Mouse (Mus musculus) midbrain, embryonic 11.5 days (tissue): ENCODE data around the gene Birc7. TPM values are rescaled to one million over a fixed set of nuclear protein-coding genes. Genes with fewer than 3 reads are reported as not detected.

Experiments
- ATAC-seq: fragments of 200-750 bp; cut with Nextera tagmentation; 2 replicates; pipeline ENCODE4 v1.8.0; 2017; ENCODE audit warnings: moderate TSS enrichment, moderate library complexity; ENCODE audit not compliant: low FRiP score
- DNase-seq: peaks from one replicate; pipeline ENCODE4 v3.0.0; 2015; ENCODE audit warnings: low spot score; ENCODE audit errors: missing footprints
- H3K27ac ChIP-seq: fragments of 300-500 bp; sonication (generic); 2 replicates; pipeline ENCODE4 v1.5.1; 2014; ENCODE audit warnings: low read depth, low read length
- H3K27me3 ChIP-seq: fragments of 300-500 bp; sonication (generic); 2 replicates; pipeline ENCODE4 v1.6.1; 2014; ENCODE audit warnings: mild to moderate bottlenecking, low read length, moderate library complexity, mixed read lengths; ENCODE audit not compliant: control insufficient read depth, insufficient read depth
- H3K36me3 ChIP-seq: fragments of 300-500 bp; sonication (generic); 2 replicates; pipeline ENCODE4 v1.6.1; 2014; ENCODE audit warnings: mild to moderate bottlenecking, low read length, moderate library complexity, mixed read lengths; ENCODE audit not compliant: control insufficient read depth, insufficient read depth
- H3K4me1 ChIP-seq: fragments of 300-500 bp; sonication (generic); 2 replicates; pipeline ENCODE4 v1.6.1; 2014; ENCODE audit warnings: low read length; ENCODE audit not compliant: control insufficient read depth, insufficient read depth
- H3K4me2 ChIP-seq: fragments of 300-500 bp; sonication (generic); 2 replicates; pipeline ENCODE4 v1.6.1; 2014; ENCODE audit warnings: mild to moderate bottlenecking, moderate library complexity
- H3K4me3 ChIP-seq: fragments of 300-500 bp; sonication (generic); 2 replicates; pipeline ENCODE4 v1.5.1; 2014; ENCODE audit warnings: low read depth, low read length
- H3K9ac ChIP-seq: fragments of 300-500 bp; sonication (generic); 2 replicates; pipeline ENCODE4 v1.6.1; 2014; ENCODE audit warnings: low read length
- H3K9me3 ChIP-seq: fragments of 300-500 bp; sonication (generic); 2 replicates; pipeline ENCODE4 v1.6.1; 2016; ENCODE audit warnings: low read length; ENCODE audit not compliant: control insufficient read depth
- WGBS: fragments of 180-500 bp; shearing (Covaris S2); extraction: QIAGEN DNeasy Blood & Tissue Kit; methylation state at CpG from one replicate; pipeline ENCODE4 v1.1.7; 2014; 5-methylcytosine and 5-hydroxymethylcytosine counted together
- polyA plus RNA-seq: library from polyadenylated mRNA; unstranded; fragments of >200 nt; fragmentation: Nextera tagmentation; extraction: Ambion mirVana; gene quantifications from 2 replicates; pipeline ENCODE4 v1.2.1, GENCODE M21; 2014

The Birc7 gene
- polyA plus RNA-seq, 1 experiment from 2014 or later: 0.45 TPM

DNA sequence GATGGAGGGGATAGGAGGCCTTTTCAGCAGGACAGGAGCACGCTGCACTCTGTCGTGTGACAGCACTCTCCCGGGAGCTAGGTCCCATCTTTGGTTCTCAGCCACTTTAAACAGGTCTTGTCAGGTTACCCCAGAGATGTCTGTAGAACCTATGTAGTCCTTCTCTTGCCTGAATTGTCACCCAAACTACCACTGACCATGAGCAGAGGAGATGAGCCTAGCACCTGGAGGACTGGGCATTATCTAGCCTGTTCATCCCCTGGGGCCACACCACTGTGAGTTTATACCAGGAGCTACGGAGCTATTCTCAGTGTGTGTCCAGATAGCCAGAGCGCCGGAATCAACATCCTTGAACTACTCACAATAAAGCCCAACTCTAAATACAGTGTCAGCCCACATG is 31.0 kb upstream of the Birc7 start:
- Histone ChIP-seq H3K9ac (no peak overlapping the region), H3K27ac (no peak overlapping the region), H3K36me3 (no peaks in the 10 kb centered on the region), H3K4me1 (peaks cover 14% of the 10 kb centered on the region), H3K4me3 (no peak overlapping the region), H3K27me3 (no peaks in the 10 kb centered on the region), H3K4me2 (no peak overlapping the region), H3K9me3 (no peaks in the 10 kb centered on the region)
- ATAC-seq (no peak), DNase-seq (no peak)
- 76% methylated on average over 6 of the region's 6 CpGs for WGBS

DNA sequence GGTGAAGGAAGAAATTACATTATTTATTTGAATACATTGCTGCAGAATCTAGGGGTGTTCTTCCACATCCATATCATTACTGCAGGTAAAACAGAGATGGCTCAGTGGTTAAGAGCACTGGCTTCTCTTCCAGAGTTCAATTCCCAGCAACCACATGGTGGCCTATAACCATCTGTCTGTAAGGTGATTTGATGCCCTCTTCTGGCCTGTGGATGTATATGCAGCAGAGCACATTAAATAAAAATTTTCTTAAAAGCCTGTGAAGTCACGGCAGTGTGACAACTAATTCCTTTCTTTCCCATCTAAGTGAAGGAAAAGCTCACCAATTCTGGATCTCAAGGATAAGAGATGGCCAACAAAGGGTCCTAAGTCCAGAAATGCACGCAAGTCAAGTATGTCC is 26.7 kb upstream of the Birc7 start:
- peaks cover 8% of the 10 kb centered on the region; the same call in 1 of the 2 replicates for H3K4me1 ChIP-seq
- no peaks in the 10 kb centered on the region for H3K27me3 ChIP-seq
- no peak overlapping the region for H3K4me3 ChIP-seq
- no peak overlapping the region for H3K27ac ChIP-seq
- no peak overlapping the region for H3K9ac ChIP-seq
- no peaks in the 10 kb centered on the region for H3K9me3 ChIP-seq
- DNase-seq: peak; percentile 91
- peaks cover 4% of the 10 kb centered on the region; the same call in 1 of the 2 replicates for H3K36me3 ChIP-seq
- H3K4me2 ChIP-seq: no peak overlapping the region
- 0 out of 2 replicates have a peak, but pooled peaks have one; percentile 35 for ATAC-seq
- 35% methylated on average over 2 of the region's 2 CpGs for WGBS

DNA sequence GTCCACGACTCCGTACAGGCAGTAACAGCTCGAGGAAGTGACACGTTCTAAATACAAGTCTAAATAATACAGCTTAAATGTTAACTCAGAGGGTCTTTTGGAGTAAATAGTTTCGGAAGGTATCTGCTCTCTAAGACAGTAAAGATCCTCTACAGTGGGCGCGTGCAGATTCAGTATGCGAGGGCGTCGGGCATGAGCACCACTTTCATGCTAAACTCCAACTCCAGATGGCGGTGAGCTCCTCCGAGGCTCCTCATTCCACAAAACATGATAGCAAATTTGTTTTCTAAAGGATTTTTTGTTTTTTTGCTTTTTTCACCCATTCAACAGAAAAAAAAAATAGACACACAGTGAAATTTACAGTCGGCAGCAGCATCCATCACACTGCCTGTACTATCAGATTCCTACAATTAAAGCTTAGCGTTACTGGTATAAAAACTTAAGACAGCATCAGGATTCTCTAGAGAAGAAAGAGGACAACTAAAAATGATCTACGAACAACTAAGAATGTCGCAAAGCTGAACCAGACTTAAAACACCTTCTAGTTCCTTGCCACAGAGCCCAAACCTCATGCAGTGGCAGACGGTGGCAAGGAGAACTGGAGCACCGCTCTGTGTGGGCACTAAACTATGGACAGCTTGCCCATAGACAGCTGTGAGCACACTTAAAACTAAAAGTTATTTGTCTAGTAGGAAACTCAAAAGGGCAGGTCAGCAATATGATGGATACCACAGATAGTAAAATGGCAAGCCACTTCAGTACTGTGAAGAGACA is 24.2 kb upstream of the Birc7 start:
- Histone ChIP-seq H3K4me1 (peaks cover 6% of the 10 kb centered on the region; the same call in 1 of the 2 replicates), H3K4me2 (no peak overlapping the region), H3K9ac (no peak overlapping the region), H3K27me3 (no peaks in the 10 kb centered on the region), H3K27ac (no peak overlapping the region), H3K36me3 (peaks cover 4% of the 10 kb centered on the region), H3K4me3 (no peak overlapping the region), H3K9me3 (no peaks in the 10 kb centered on the region)
- 94% methylated on average over 18 of the region's 18 CpGs for WGBS
- DNase-seq (no peak), ATAC-seq (no peak)

- no peaks in the 10 kb centered on the region for H3K9me3 ChIP-seq
- no peak overlapping the region for H3K4me2 ChIP-seq
- no peak overlapping the region; the same call in 1 of the 2 replicates for H3K27ac ChIP-seq
- no peak for DNase-seq
- no peak overlapping the region for H3K4me3 ChIP-seq
- peaks cover 10% of the 10 kb centered on the region for H3K36me3 ChIP-seq
- peak; percentile 22; the same call in 1 of the 2 replicates for ATAC-seq
- H3K9ac ChIP-seq: no peak overlapping the region
- H3K4me1 ChIP-seq: peaks cover 6% of the 10 kb centered on the region; the same call in 1 of the 2 replicates
- 81% methylated on average over 5 of the region's 5 CpGs for WGBS
- H3K27me3 ChIP-seq: no peaks in the 10 kb centered on the region
Measured at GRCm38 (mm10) chr2:180905556-180906221, 23.1 kb upstream of the Birc7 start.

DNA sequence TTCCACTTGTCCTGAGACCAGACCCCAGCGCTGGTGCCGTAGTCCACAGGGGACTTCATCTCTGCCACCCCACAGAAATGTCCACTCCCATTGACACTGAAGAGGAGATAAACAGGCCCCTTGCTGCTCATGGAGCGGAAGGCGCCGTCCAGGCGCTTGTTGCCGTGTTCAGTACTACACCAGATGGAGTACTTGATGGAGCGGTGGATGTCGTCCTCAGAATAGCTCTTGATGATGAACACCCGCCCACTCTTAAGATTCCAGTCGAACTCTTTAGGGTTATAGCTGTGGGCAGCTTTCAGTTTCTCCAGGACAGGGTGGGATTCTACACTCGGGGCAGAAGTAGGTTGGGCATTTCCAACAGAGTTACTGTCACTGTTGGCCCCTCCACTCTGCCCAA is 17.9 kb upstream of the Birc7 start:
- DNase-seq: no peak
- H3K9ac ChIP-seq: no peak overlapping the region
- peaks cover 30% of the 10 kb centered on the region for H3K36me3 ChIP-seq
- peaks cover 3% of the 10 kb centered on the region; the same call in 1 of the 2 replicates for H3K4me1 ChIP-seq
- H3K9me3 ChIP-seq: no peaks in the 10 kb centered on the region
- ATAC-seq: no peak
- H3K27me3 ChIP-seq: no peaks in the 10 kb centered on the region
- 92% methylated on average over 12 of the region's 12 CpGs for WGBS
- H3K27ac ChIP-seq: no peak overlapping the region
- no peak overlapping the region for H3K4me2 ChIP-seq
- H3K4me3 ChIP-seq: no peak overlapping the region

- no peaks in the 10 kb centered on the region for H3K27me3 ChIP-seq
- peaks cover 25% of the 10 kb centered on the region for H3K36me3 ChIP-seq
- DNase-seq (no peak), ATAC-seq (no peak)
- no peak overlapping the region for H3K9ac ChIP-seq
- H3K4me1 ChIP-seq: peaks cover 8% of the 10 kb centered on the region
- H3K4me3 ChIP-seq: no peak overlapping the region
- WGBS: 95% methylated on average over 3 of the region's 3 CpGs
- no peak overlapping the region for H3K27ac ChIP-seq
- H3K4me2 ChIP-seq: no peak overlapping the region
- no peaks in the 10 kb centered on the region for H3K9me3 ChIP-seq
Measured at GRCm38 (mm10) chr2:180915886-180916433, 12.9 kb upstream of the Birc7 start.

DNA sequence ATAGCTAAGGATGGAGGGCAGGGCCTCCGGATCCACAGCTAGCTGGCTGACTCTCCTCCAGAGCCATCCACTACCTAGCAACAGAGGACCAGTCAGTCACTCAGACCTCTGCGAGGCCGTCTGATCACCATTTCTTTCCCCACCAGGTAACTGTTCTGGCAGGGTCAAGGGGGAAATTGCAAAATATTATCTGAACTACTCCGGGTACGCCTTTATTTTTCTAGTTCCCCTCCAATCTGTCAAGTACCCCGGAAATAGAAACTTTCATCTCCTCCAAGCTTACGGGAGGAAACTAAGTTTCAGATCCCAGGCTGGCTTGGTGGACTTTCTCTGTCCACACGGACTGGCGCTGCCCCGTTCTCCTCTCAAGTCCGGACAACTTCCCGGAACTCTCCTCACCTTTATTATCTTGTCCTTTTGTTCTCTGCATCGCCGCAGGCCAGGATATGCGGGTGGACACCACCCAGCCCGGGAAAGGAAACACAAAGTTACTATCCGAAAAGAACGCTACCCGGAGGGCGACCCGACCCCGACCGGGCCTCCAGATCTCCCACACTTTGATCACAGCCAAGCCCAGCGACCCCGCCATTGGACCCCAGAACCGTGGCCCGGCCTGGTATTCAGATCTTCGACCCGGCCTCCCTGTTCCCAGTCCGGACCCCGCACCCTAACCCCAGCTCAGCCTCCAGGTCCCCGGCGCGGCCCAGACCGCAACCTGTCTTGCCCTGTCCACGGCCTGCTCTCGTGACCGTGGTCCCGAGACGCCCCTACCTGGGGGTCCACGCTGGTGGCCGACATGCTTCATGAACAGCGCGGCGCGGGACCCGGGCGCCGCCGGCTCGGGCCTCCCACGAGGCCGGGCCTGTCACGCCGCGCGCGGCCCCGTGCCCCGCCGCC is 8.7 kb upstream of the Birc7 start:
- Histone ChIP-seq H3K9ac (peak overlapping the region; percentile 98), H3K4me2 (peak overlapping the region; percentile 66), H3K27me3 (no peaks in the 10 kb centered on the region), H3K9me3 (no peaks in the 10 kb centered on the region), H3K4me3 (peak overlapping the region; percentile 100), H3K36me3 (0 out of 2 replicates have a peak, but pooled peaks cover 4% of the 10 kb centered on the region), H3K4me1 (peaks cover 8% of the 10 kb centered on the region), H3K27ac (peak overlapping the region; percentile 35; the same call in 1 of the 2 replicates)
- DNase-seq (peak; percentile 87), ATAC-seq (peak; percentile 70)
- under 1% methylated on average over 59 of the region's 61 CpGs for WGBS

GRCm38 (mm10) chr2:180920810-180921400 is 7.9 kb upstream of the Birc7 start, which contains the start of gene Ythdf1:
Gene Ythdf1 (minus strand): TSS chr2:180920949.
- H3K36me3 ChIP-seq: 0 out of 2 replicates have a peak, but pooled peaks cover 4% of the 10 kb centered on the region
- H3K4me1 ChIP-seq: peaks cover 8% of the 10 kb centered on the region
- ATAC-seq: peak; percentile 95
- WGBS: 1% methylated on average over 48 of the region's 56 CpGs
- H3K9ac ChIP-seq: peak within 1 kb of the TSS; percentile 98
- H3K4me3 ChIP-seq: peak within 1 kb of the TSS; percentile 100
- peak within 1 kb of the TSS; percentile 35; the same call in 1 of the 2 replicates for H3K27ac ChIP-seq
- H3K4me2 ChIP-seq: peak within 1 kb of the TSS; percentile 66
- H3K27me3 ChIP-seq: no peaks in the 10 kb centered on the region
- peak; percentile 100 for DNase-seq
- no peaks in the 10 kb centered on the region for H3K9me3 ChIP-seq
